Mouse (Mus musculus): ENCODE measurements at regions not wholly inside any gene's neighbourhood (a gene's known extent, or its start where the extent isn't known, plus 50 kb on each side); places are given as distances from the start of the nearest gene placed in this dataset.

GRCm38 (mm10) chr14:17347286-17347685 is 312.8 kb upstream of the Thrb start:
- in situ Hi-C loops (cut with MboI; ENCODE audit: unreplicated experiment in 2 of 2), result no loop called here

- in situ Hi-C loops (cut with MboI; ENCODE audit: unreplicated experiment in 2 of 2), result no loop called here
Observed at GRCm38 (mm10) chr14:17352324-17353037, 307.6 kb upstream of the Thrb start.

DNA sequence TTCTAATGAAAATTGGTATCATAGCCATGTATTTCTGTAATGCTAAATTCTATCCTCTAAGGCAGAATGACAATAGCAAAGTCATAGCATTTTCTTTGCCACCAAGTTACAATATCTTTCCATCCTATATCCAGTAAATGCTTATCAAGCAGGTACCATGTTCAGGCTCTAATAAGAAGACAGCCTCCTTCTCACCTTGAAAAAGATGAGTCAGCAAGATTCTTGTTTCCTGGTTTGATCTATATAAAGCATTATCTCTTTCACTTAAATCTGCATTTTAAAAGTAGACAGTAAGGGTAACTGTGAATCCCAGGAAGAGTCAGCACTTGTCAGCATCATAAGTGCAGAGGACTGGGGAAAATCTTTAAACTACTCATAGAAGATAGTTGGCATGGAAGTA is 298.2 kb upstream of the Thrb start:
- in situ Hi-C loops (cut with MboI; ENCODE audit: unreplicated experiment in 2 of 2), result no loop called here

DNA sequence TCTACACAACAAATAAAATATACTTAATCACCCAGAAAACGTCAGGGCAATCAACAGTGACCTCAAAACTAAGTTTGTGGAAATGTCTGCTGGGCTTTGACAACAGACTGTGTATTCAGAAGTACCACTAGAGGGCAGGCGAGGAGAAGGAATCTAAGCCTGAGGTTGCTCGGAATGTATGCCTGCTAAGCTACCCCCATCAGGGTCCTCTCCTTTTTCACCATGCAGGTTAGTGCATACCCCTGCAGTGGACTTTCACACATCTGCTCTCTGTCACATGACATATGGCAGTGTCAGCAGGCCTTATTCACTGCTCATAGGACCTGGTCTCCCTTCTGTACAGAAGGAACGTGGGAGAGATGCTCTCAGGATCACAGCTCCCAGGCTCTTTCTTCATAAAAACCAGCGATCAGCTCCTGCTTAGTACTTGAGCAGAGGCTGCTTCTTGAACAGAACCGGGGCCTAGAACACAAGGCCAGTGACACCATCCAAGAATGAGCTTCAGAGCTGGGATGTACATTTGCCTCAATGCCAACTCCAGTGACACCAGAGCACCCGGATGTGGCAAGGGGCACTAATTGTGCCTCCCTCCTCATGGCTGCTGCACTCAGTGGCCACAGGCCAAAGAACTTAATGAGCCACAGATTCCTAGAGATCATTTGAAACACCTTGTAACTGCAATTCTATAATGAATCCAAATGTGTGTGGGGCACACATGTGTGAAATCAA is 257.1 kb upstream of the Thrb start:
- in situ Hi-C loops (cut with MboI; ENCODE audit: unreplicated experiment in 2 of 2), result loop anchor here (5.0 to 25.0 kb wide), 10 partner anchors 519 to 1191 kb away; no protein-coding TSS in a partner anchor

DNA sequence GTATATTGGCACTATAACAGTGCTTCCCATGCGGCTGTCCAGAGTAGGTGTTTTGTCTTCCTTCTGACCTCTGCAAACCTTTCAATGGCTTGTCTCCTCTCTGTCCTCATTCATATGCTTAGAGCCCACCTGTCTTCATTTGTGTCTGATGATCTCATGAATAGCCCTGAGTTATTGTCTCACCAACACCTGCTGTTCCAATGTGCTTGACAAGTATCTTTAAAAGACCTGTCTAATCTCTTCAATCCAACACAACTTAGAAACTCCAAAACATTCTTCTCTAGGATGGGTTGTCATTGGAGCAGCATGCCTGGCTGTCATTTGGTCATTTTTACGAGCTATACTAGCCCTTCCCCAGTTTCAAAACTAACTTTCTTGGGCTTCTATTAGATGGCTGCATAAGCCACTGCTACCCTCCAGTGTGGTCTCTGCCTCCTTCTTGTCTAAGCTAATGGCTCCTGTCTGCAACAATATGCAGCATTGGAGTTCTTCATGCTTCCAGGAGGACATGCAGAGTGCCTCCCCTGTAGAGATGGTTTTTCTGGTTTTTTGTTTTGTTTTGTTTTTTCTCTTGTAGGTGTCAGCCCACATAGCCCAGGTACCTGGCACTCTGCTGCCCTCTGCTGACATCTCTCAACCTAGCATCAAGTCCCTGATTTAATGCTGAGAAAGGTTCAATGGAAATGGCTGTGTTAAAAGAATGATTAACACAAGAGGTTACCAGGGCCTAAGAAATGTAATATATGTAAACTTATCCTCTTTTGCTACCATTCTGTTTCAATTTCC is 254.3 kb upstream of the Thrb start:
- in situ Hi-C loops (cut with MboI; ENCODE audit: unreplicated experiment in 2 of 2), result loop anchor here (5.0 to 25.0 kb wide), 8 partner anchors 257 to 1193 kb away; partner anchors contain the start of gene Thrb (in 1 of the 2)

DNA sequence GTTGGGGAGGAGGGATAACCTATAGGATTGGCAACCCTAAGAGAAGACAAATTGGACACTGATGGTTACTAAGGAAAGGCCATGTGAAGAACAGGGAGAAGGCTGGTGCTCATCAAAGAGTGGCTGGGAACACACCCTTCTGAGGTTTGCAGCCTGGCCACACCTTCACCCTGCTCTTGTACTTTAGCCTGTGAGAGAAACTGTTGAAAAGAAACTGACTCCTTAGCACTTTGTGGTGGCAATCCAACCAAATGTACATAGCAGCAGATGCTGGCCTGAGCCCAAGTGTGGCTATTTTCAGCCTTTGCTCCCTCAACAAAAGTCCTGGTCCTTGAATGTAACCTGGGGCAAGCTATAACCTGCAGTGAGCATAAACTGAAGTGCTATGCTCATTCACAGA is 253.2 kb upstream of the Thrb start:
- in situ Hi-C loops (cut with MboI; ENCODE audit: unreplicated experiment in 2 of 2), result loop anchor here (5.0 to 25.0 kb wide), 8 partner anchors 255 to 1195 kb away; partner anchors contain the start of gene Thrb (in 1 of the 2)

GRCm38 (mm10) chr14:17408343-17408742 is 251.7 kb upstream of the Thrb start:
- in situ Hi-C loops (cut with MboI; ENCODE audit: unreplicated experiment in 2 of 2), result loop anchor here (5.0 to 25.0 kb wide), 8 partner anchors 254 to 1196 kb away; partner anchors contain the start of gene Thrb (in 1 of the 2)

GRCm38 (mm10) chr14:17408813-17409212 is 251.2 kb upstream of the Thrb start:
- in situ Hi-C loops (cut with MboI; ENCODE audit: unreplicated experiment in 2 of 2), result loop anchor here (5.0 to 25.0 kb wide), 8 partner anchors 253 to 1197 kb away; partner anchors contain the start of gene Thrb (in 1 of the 2)

DNA sequence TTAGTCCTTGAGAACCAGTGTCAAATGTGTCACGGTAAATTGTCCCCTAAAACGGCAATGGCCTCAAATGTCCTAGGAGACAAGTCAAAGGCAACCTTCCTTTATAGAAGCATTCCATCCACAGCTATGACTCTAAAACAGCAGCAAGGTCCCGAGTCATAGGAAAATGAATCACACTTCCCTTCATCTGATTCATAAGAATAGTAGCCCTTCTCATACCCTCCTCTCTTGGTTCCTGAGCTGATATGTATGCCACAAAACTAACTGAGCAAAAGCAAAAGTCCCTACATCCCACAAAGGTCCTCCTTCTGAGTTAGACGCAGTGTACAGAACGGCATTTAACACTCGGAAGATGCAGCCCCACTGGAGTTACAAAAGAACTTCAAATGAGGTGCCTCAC is 250.6 kb upstream of the Thrb start:
- in situ Hi-C loops (cut with MboI; ENCODE audit: unreplicated experiment in 2 of 2), result loop anchor here (5.0 to 25.0 kb wide), 8 partner anchors 253 to 1197 kb away; partner anchors contain the start of gene Thrb (in 1 of the 2)

DNA sequence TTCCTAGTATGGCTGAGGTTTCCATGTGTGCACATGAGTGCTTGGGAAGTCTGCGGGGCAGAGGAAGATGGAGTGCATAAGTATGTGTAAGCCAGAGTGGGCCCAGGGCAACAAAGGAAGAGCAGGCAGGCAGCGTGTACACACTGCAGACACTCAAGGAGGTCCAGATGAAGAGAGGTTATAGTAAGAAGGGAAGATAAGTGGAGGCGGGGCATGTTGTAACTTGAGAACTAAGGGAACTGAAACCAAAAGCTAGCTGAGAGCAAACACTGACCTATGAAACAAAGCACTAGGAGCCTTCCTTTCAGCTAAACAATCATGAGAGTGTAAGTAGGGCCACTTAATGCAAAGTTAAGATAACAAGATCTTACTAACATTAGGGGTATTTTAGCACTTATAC is 249.3 kb upstream of the Thrb start:
- in situ Hi-C loops (cut with MboI; ENCODE audit: unreplicated experiment in 2 of 2), result loop anchor here (5.0 to 25.0 kb wide), 2 partner anchors 247 to 1198 kb away; no protein-coding TSS in a partner anchor

DNA sequence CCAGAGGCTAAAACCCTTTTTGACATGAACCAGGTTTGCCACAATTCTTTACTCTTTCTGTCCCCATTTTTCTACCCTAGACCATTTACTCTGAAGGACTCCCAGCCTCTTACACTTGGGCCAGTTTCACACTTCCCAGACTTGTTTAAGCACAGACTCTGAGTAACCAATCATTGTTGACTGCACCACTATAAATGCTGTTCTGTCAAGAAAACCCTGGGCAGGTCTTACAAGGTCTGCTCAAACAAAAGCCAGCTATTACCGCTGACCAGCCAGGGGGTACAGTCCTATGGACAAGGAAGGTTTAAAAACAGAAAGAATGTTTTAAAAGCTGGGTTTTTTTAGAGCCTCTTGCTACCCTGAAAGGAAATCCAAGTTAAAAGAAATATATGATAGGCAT is 248.8 kb upstream of the Thrb start:
- in situ Hi-C loops (cut with MboI; ENCODE audit: unreplicated experiment in 2 of 2), result loop anchor here (5.0 to 25.0 kb wide), 2 partner anchors 246 to 1199 kb away; no protein-coding TSS in a partner anchor

- in situ Hi-C loops (cut with MboI; ENCODE audit: unreplicated experiment in 2 of 2), result loop anchor here (5.0 to 25.0 kb wide), 2 partner anchors 243 to 1202 kb away; no protein-coding TSS in a partner anchor
Observed at GRCm38 (mm10) chr14:17414246-17414888, 245.7 kb upstream of the Thrb start.

DNA sequence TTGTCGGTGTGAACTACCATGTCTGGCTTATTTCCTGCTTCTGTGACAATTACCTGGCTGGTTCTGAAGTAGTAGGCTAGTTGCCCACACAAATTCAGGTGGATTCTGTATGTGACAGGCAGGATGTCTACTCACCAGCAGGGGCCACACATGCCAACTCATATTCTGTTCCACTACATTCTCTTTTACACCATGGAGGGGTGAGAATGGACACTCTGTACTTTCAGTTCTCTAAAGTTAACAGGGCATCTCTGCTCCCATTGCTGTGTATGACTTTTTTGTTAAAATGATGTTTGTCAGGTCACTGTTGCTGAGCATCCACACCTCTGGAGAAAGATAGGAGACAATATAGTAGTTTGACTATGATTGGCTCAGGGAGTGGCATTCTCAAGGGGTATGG is 232.3 kb upstream of the Thrb start:
- in situ Hi-C loops (cut with MboI; ENCODE audit: unreplicated experiment in 2 of 2), result no loop called here

DNA sequence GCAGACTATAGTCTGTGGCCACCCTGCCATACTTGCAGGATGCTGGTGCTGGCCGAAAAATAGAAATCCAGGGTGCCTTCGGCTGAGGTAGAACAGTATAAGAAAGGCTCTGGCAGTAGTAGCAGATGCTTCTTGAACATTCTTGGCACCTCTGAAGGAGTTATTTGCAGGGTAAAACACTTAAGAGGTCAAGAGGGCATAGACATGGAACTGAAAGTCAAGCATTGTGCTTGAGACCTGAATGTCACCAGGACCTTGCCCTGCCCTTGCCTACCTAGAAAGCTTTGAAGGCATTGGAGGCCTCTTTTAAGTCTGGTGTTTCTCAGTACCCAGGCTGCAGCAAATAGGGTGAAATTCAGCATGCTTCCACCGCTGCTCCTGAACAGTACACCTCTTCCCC is 230.9 kb upstream of the Thrb start:
- in situ Hi-C loops (cut with MboI; ENCODE audit: unreplicated experiment in 2 of 2), result no loop called here

- in situ Hi-C loops (cut with MboI; ENCODE audit: unreplicated experiment in 2 of 2), result no loop called here
Observed at GRCm38 (mm10) chr14:17433346-17433745, 226.7 kb upstream of the Thrb start.

- in situ Hi-C loops (cut with MboI; ENCODE audit: unreplicated experiment in 2 of 2), result no loop called here
Observed at GRCm38 (mm10) chr14:17457946-17458345, 202.1 kb upstream of the Thrb start.

DNA sequence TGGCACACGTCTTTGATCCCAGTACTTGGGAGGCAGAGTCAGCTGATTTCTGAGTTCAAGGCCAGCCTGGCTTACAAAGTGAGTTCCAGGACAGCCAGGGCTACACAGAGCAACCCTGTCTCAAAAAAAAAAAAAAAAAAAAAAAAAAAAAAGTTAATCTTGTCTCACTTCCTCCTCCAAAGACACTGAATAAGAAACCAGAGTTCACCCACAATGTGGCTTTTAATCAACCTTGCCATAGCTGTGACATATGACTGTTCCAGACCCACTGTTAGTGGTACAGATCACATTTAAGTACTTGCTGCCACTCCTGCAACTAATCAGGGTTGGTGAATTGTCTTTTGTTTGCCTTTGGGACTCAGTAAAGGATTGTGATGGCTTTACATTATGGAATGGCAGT is 181.1 kb upstream of the Thrb start:
- in situ Hi-C loops (cut with MboI; ENCODE audit: unreplicated experiment in 2 of 2), result no loop called here

DNA sequence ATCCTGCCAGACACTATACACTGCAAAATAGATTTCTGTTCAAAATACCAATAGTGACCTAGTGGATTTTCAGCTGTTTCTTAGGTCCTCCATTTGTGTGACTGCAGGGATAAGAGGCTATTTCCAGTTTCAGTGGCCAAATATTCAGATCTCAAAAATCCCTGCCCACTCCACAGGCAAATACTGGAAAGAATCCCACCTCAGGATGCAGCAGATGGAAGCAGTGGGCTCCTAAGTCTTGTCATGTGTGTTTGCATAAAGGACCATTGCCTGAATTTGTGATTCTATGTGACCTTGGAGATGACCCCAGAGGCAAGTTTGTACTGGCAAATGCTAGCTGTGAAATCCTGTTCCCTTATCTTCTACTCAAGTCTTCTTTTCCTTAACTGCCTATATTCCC is 175.2 kb upstream of the Thrb start:
- in situ Hi-C loops (cut with MboI; ENCODE audit: unreplicated experiment in 2 of 2), result no loop called here

DNA sequence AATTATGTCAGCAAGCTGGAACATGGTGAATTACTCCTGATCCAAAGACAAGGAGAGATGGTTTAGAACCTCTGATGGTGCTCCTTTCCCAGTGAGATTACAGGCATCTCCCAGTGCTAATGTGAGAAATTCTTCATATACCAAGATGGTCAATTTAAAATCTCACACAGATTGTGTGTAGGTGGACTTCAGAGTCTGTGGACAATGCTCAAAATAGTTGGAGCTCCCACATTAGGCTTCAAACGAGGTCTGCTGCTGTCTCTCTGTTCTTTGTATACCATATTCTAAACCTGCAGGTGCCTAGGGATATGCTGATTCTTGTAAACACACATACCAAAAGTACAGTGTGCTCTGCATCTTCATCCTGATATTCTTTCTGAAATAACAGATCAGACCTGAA is 146.3 kb upstream of the Thrb start:
- in situ Hi-C loops (cut with MboI; ENCODE audit: unreplicated experiment in 2 of 2), result no loop called here

DNA sequence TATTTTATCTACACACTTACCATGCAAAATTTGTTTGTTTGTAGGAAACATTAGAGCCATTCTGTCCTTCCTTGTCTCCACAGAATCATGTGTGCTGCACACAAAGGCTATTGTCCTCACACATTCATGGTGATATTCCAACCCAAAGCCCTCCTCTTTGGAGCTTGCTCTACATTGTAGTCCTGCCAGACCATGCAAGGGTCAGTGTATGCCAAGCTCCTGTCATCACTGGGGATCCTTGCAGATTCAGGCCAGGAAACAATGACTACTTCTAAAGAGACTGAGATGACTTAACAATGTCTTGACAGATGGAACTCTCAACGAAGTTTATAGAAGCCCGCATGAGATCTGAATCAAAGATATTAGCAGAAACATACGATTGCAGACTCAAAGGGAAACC is 137.4 kb upstream of the Thrb start:
- in situ Hi-C loops (cut with MboI; ENCODE audit: unreplicated experiment in 2 of 2), result no loop called here
